Mouse (Mus musculus): Measurements from ENCODE around the gene Stag1.

Gene Stag1

GRCm38 (mm10) chr9:100597546-100597945 lies at the start of gene Stag1:
Gene Stag1 (plus strand): TSS chr9:100597798.
- no peak for DNase-seq

DNA sequence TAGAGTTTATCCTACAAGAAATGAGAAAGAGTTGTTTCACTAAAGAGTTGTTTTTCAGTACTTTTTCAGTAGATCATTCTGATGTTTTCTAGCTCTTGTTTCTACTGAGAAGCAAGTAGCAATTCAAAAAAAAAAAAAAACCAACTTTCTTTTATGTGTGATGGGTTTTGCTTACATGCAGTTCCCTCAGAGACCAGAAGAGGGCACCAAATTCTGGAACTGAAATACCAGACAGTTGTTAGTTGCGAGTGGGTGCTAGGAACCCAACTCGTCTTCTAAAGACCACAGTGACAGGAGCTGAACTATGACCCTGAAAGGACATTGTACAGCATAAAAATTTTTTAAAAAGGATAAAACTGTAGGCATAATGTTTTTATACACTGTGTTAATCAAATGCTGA lies 49.3 kb upstream of the Stag1 start:
- DNase-seq, result no peak

GRCm38 (mm10) chr9:100555686-100556085 lies 41.9 kb upstream of the Stag1 start:
- no peak for DNase-seq

- DNase-seq, result no peak
Measured at GRCm38 (mm10) chr9:100558023-100558573, 39.5 kb upstream of the Stag1 start.

DNA sequence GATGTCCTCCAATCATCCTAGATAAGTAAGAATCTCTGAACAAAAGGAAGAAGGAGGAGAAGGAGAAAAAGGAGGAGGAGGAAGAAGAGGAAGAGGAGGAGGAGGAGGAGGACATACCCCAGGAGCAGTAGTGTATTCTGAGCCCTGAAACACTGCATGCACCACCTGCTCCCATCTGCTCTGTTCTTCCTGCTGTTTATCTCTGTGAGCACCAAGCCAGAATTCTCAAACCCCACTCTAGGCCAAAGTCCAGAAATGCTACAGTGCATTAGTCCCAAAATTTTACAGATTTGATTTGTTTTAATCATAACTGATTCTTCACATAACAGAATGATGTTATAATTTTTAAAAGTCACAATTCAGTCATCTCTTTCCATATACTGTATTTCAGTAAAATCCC lies 38.6 kb upstream of the Stag1 start:
- DNase-seq, result peak; percentile 72

GRCm38 (mm10) chr9:100560251-100560890 lies 37.2 kb upstream of the Stag1 start:
- peak; percentile 73 for DNase-seq

DNA sequence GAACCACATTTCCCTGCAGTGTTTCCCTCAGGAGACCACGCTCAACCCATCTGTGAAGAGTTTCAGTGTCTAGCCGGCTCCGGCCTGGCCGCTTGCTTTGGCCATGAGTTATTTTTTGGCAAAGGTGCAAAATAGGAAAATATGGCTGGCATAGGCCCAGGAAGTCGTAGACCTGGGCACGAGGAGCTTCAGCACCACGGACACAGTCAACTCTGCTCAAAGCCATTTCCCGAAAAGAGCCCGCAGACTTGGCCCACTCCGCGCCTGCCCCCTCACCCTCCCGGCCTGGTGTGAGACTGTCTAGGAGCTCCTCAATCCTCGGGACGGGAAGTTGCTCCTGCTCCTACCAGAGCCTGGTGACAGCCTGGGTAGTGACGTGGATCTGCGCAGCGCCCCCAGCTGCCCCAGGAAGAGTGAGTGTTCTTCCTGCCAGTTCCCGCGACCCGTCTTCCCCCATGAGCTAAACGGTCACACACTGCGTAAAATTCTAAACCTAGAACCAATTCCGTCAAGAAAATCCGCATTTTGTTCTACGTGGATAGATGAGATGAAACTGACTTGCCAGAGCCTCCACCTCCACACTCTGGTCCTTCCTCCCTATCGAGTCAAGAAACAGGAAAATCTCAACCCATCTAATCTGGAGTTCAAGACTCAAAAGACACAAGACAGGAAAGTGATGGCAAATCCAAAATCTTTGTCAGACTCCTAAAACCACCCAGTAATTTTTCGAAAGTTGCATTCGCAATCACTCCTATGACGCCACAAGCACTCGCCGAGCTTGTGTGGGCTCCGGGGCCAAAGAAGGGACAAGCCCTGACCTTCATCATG lies 27.6 kb upstream of the Stag1 start:
- peak; percentile 88 for DNase-seq

GRCm38 (mm10) chr9:100570626-100571233 lies 26.9 kb upstream of the Stag1 start, which contains the start of gene Slc35g2:
Gene Slc35g2 (minus strand): TSS chr9:100571090.
- peak; percentile 79 for DNase-seq

DNA sequence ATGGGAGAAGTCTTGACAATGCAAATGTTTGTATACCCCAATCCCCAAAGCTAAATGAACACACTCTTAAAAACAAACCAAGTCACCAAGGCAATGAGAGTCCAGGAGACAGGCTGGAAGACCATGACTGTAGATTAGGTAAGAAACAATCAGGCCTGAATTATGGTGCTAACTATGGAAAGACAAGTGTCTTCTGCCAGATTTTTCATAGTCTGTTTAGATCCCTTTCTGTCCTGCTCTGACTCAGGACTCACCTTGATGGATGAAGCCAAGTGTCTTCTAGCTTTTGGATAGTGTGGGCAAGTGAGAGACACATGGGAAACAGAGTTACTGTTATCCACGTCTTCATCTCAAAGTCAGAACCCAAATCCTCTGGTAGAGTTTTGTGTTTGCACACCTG lies 26.1 kb upstream of the Stag1 start:
- DNase-seq, result peak; percentile 17

- DNase-seq, result peak; percentile 12
Measured at GRCm38 (mm10) chr9:100573300-100573699, 24.3 kb upstream of the Stag1 start.

GRCm38 (mm10) chr9:100573942-100574341 lies 23.7 kb upstream of the Stag1 start:
- no peak for DNase-seq

GRCm38 (mm10) chr9:100580196-100580740 lies 17.3 kb upstream of the Stag1 start:
- peak; percentile 9 for DNase-seq

DNA sequence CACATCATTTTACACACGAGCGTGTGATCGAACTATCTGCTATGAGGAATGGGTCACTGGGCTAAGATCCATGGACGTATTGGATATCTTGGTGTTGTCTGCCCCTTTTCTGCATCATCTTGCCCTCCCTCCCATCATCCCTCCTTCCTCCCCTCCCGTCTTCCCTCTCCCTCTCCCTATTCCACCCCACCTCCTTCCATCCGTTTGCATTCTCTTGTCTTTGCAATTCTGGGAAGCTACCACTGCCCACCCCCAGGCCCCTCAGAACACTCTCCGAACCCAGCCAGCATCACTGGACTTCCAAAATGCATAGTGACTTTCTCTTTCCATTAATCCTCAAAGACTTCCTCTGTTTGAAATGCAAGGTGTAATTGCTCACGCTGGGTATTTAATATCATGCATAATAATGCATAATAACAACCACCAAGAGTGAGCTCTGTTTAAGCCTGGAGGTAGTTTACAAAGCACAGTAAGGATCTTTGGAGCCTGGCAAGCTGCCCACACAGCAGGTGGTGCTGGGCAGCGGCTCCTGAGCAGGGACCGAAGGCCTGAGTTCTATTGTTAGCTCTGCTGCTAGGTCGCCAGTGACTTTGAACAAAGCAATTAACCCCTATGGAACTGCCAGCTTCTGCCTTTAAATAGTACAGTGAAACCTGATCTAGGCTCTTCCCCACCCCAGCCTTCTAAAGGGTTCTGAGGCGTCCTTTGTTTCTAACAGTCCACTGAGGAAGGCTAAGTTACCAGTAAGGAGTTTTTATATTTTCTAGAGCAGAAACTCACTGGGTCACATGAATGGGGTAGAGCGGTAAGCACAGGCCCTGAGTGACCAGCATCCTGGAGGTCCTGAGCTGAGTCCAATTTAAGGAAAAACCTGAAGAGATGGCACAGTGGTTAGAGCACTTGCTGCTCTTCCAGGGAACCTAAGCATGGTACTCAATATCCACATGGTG lies 15.8 kb upstream of the Stag1 start:
- peak; percentile 80 for DNase-seq

- DNase-seq, result no peak
Measured at GRCm38 (mm10) chr9:100582883-100583575, 14.6 kb upstream of the Stag1 start.

DNA sequence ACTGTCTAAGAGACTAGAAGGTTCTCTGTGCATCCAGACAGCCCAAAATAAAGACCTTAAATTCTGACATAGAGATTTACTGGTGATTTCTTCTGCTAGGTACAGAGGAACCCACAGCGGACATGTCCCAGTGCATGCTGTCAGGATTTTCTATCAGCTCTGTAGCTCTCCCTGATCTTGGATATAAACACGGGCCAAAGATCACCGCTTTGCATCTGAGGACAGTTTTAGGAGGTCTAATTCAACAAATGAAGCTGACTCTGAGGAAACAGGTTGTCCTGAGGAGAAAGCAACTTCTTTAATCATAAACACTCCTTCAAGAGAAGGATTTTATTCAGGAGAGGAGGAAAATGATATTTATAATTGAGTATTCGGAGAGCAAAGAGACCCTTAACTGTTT lies 13.6 kb upstream of the Stag1 start:
- no peak for DNase-seq

DNA sequence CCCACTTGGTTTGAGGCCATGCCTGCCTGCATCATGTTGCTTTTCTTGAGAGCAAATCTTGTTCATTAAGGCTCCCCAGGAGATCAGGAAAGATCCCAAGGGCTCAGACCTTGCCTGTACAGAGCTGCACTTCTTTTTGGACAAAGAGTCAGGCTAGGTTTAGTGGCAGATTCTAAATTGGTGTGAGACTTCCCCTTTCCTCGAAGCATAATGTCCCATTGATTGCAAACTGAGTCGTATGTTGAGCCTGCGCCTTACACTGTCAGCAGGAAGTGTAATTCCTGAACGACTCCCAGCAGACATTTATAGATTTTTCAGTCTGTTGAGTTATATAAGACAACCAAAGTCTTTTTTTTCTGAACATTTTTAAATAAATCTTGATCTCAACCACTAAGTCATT lies 7.1 kb upstream of the Stag1 start:
- no peak for DNase-seq

GRCm38 (mm10) chr9:100596317-100596716 lies 1.3 kb upstream of the Stag1 start:
- DNase-seq, result no peak

DNA sequence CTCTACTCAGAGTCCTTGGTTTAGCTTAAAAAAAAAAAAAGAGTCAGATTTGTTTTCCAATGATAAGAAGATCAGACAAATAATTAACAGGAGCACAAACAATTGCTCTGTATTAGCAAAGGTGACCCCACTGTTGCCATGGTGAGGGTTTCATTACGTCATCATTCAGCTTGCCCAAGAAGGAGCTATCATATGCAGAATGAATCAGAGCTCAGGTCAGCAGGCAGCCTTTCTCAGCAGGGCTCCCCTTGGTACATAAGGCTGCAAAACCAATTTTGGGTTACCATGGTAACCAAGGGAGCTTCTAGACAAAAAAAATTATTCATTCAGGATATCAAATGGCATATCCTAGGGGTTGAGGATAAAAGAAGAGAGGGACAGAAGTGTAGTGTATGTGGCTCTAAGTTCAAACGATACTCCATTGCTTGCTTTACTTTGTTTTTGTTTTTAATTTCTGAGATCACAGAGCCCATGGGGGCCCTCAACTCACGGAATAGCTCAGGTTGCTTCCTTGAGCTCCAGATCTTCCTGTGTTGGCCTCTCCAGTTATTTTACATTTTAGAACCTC lies 2.2 kb downstream of the Stag1 start:
- no peak for DNase-seq

DNA sequence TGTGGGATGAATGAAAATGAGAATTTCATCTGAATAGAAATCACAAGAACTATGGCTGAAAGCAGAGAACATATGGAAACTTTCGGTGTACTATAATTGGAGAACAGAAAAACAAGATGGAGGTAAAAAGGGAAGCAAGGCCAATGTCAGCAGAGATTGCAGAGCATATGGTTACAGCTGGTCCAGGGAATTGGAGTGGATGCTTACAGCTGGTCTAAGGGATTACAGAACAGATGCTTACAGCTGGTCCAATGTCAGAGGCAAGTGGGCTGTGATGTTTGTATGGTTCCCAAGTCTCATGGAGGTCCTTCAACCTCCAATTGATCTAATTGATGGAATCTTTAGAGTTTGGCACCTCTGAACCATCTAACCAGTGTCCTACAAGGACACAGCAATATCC lies 4.5 kb downstream of the Stag1 start:
- DNase-seq, result no peak

DNA sequence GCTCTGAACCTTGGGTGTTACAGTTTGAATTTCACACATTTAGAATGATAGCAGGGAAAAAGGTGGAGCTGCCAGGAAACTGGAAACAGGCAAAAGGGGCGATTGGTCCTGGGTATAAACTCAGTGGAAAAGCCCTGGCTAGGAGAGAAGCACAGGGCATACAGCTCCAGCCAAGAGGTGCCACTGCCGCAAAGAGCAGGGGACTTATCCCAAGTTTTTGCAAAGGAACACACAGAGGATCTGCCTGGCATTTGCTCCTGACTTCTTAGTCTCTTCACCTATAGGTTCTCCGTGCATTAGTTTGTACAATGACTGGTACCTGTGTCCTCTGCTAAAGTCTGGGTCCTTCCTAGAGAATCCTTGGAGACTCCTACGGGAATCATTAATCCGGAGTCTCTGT lies 5.6 kb downstream of the Stag1 start:
- no peak for DNase-seq

- DNase-seq, result no peak
Measured at GRCm38 (mm10) chr9:100605522-100605921, 7.9 kb downstream of the Stag1 start.

Measured in cerebellum, adult 11-12 months (tissue).